Mouse (Mus musculus) layer of hippocampus, adult 11-12 months (tissue): ENCODE measurements at regions not wholly inside any gene's neighbourhood (a gene's known extent, or its start where the extent isn't known, plus 50 kb on each side); places are given as distances from the start of the nearest gene placed in this dataset.

Experiments
- DNase-seq: peaks from one replicate; pipeline ENCODE4 v3.0.0; 2022; ENCODE audit warnings: low spot score

DNA sequence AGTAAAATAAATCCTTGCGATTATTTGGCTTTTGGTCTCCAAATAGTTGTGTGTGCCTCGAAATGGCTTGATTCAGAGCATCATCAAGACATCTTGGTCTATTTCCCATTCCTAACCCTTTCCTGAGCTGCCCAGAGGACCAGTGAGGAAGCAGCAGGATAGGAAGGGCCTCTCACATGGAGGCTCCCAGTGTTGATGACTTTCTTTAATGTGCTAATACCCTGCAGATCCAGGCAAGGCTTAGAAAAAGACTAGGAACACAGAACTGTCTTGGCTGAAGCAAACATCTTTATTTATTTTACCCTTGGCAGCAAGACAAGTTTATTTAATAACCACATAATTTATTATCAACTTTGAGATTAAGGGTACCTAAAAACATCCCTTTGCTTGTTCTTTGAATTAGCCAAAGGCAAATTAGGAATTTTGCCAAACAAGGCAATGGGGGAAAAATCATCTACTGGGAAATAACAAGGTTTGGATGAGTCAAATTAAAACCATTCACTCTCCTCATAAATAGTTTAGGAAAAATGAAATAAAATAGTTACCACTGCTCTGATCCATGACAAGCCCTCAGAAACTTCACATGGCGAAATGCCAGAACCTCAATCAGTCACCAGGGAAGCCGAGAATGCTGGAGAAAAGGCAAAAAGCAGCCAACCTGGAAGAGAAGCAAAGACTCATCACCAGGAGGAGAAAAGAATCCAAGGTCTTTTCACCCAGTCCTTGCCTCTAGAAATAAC lies 263.1 kb upstream of the 1700056E22Rik start:
- no peak for DNase-seq

DNA sequence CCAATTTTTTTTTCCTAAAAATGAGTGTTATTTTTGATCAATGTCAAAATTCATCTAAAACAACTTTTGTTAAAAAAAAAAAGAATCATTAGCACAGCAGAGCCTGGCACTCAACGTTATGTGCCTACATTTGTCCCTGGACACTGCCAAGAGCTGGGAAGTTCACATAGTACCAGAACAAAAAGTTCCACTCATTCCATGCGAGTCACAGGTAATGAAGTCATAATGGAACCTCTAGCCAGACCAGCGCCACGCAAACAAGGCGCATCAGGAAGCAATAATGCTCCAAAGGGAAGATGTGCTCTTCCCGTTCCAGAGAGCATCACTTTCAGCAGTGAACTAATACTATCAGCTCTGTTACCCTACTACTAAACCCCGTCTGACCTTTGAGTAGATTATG lies 257.0 kb upstream of the 1700056E22Rik start:
- DNase-seq = no peak

DNA sequence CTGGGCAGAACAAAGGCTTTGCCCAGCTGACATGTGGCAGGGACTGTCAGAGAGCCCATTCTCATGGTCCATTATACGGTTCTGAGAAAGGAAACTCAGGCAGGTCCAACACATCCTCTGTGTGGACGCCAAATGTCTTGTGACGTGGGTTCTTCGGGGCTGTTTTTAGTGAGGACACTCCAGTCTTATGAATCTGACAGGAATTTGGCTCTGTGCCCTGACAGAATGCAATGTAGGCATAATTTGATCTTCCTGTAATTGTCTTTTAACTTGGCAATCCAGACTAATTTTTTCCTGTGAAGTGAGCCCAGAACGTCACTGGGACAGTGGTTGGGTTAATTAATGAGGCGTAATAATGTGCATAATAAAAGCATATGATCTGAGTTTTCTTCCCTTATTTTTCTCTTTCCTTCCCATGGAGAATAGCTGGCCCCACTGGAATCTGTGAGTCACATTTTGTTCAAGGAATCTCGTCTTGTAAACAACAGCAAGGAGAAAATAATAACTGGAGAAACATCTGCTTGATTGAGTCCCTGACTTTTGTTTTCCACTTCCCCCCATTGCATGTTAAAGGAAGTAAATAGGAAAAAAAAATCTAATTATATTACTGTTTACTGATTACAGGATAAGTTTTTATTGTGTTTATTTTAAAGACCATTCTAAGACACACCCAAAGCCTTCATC lies 255.8 kb upstream of the 1700056E22Rik start:
- no peak for DNase-seq

- DNase-seq = no peak
These were observed 247.7 kb upstream of the 1700056E22Rik start for GRCm38 (mm10) chr1:184281768-184282167.

GRCm38 (mm10) chr1:184279263-184279662 lies 245.2 kb upstream of the 1700056E22Rik start:
- DNase-seq = no peak

DNA sequence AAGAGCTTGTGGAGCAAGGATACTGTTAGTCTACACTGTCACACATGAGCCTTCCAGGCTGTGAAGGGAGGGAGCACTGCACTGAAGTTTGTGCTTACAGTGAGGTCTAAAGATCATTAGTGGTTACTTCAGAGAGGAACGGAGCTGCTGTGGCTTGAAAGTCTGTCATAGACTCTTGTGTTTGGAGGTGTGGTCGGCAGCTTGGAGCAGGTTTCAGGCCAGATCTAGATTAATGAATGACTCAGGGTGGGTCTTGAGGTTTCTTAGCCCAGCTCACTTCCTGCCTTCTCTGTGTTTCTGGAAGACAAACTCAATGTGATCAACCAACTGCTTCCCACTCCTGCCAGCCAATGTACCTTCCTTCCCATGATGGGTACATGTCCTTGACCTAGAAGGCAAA lies 242.9 kb upstream of the 1700056E22Rik start:
- DNase-seq = no peak

DNA sequence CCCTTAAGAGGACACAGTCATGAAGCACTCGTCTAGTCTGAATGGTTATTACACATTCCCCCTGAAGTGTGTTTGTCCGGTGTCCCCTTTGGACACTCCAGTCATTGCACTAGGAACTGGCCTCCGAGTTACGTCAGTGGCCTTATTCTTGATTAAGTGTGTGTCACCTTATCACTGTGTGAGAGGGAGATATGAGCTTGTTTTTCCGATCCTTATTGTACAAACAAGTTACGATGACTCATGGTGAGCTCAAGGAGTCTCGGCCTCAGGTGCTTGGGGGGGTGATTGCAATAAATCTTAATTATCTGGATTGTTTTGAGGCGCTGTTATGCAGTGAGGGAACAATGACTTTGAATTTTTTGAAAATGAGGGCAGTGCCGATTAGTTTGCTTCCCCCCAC lies 241.8 kb upstream of the 1700056E22Rik start:
- DNase-seq = no peak

- no peak for DNase-seq
These were observed 241.3 kb upstream of the 1700056E22Rik start for GRCm38 (mm10) chr1:184275396-184275795.

DNA sequence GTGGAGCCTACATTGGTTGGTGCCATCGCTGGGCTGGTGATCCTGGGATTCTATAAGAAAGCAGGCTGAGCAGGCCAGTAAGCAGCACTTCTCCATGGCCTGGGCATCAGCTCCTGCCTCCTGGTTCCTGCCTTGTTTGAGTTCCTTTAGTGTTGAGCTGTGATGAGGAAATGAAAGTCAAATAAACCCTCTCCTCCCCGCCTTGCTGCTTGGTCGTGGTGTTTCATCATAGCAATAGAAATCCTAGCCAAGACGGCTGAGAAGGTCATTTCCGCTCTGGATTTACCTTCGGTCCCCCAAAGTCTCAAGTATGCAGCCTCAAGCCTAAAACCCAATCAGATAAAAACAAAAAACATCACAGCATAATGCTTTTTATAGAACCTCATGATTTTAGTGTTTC lies 240.6 kb upstream of the 1700056E22Rik start:
- DNase-seq = no peak

GRCm38 (mm10) chr1:184273722-184274121 lies 239.6 kb upstream of the 1700056E22Rik start:
- no peak for DNase-seq

DNA sequence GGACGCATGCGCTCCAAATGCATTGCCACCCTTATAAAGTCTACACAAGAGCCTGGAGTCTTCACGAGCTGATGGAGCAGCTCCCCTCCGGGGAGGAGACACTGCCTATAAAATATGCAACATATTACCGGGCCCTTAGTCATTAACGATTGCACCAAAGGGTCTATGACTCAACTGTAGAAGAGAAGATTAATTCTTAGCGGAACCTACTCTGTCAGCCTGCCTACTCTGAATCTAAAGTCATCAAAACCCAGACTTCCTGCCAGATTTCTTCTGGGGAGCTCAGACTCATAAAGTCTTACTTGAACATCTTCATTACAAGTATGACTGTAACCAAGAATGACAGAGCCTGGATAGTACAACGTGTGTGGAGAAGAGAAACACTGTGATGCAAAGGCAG lies 237.2 kb upstream of the 1700056E22Rik start:
- DNase-seq = no peak

- DNase-seq = peak; percentile 60
These were observed 231.9 kb upstream of the 1700056E22Rik start for GRCm38 (mm10) chr1:184266051-184266450.

- DNase-seq = no peak
These were observed 228.9 kb upstream of the 1700056E22Rik start for GRCm38 (mm10) chr1:184262975-184263374.

DNA sequence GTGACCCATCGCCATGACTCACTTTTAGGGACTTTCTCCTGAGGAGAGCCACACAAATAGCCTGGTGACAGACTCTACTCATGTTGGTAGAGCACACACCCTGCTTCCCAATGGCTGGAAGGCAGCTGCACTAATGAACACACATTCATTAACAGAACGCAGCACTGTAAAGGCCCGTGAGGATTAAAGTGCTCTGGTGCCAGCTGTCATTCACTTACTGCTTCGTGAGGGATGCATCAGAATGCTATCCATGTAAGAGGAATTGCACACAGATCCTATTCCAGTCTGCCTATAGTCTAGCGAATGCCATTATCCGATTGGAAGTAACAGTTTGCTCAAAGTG lies 227.3 kb upstream of the 1700056E22Rik start:
- DNase-seq = no peak

GRCm38 (mm10) chr1:184260722-184261384 lies 226.8 kb upstream of the 1700056E22Rik start:
- peak; percentile 19 for DNase-seq

DNA sequence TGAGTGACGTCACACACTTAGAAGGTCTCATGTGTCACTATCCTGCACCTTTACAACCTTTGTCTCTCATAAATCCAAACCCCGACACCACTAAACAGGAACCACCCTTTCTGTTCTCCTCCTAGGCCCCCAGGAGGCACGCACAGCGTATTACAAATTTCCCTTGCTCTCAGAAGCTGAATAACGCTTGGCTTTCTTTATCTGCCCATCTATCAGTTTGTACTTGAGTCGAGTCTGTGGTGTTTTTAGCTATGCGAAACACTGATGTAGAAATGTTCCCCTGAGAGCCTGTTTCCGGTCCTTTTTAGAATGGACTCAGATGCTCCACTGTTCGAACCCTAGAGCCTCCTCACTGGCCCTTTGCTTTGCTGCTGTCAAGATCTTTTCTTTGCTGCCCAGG lies 225.8 kb upstream of the 1700056E22Rik start:
- no peak for DNase-seq

GRCm38 (mm10) chr1:184257356-184257755 lies 223.3 kb upstream of the 1700056E22Rik start:
- no peak for DNase-seq

DNA sequence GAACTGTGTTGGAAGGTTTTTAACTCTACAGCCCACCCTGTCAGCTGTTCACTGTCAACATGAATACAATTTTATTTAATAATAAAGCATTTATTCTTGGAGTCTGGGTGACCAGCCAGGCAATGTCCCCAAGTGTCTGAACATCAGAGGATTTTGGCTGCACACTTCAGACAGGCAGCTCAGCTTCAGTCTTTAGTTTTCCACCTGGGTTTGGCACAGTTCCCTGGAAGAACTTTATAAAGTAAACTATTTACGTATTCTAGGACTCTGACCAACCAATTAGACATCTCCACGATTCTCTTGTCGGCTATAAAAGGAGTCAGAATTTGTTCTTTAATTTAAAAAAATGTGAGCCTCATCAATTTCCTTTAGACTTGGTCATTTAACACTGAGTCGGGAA lies 220.8 kb upstream of the 1700056E22Rik start:
- no peak for DNase-seq

- no peak for DNase-seq
These were observed 210.8 kb upstream of the 1700056E22Rik start for GRCm38 (mm10) chr1:184244730-184245488.

GRCm38 (mm10) chr1:184244296-184244695 lies 210.2 kb upstream of the 1700056E22Rik start:
- DNase-seq = no peak

DNA sequence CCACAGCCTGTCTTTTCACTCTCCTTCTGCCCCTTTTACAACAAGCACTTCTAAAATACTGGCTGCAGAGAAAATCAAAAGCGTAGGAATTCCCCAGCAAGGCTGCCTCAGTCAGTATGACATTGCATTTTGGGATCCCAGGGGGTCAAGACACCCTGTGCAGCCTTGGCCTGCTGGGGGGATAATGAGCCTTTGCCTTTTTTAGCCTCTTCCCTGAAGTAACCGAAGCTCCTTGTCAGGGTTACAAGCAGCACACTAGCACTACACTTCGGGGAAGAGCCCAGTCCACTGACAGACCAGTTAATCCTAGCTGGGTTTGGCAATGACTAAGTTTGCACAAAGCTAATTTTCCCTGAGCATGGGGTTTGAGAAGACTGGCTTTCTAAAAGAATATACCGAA lies 207.7 kb upstream of the 1700056E22Rik start:
- DNase-seq = no peak
